Mouse (Mus musculus): ENCODE data around the gene Slc22a23.

DNA sequence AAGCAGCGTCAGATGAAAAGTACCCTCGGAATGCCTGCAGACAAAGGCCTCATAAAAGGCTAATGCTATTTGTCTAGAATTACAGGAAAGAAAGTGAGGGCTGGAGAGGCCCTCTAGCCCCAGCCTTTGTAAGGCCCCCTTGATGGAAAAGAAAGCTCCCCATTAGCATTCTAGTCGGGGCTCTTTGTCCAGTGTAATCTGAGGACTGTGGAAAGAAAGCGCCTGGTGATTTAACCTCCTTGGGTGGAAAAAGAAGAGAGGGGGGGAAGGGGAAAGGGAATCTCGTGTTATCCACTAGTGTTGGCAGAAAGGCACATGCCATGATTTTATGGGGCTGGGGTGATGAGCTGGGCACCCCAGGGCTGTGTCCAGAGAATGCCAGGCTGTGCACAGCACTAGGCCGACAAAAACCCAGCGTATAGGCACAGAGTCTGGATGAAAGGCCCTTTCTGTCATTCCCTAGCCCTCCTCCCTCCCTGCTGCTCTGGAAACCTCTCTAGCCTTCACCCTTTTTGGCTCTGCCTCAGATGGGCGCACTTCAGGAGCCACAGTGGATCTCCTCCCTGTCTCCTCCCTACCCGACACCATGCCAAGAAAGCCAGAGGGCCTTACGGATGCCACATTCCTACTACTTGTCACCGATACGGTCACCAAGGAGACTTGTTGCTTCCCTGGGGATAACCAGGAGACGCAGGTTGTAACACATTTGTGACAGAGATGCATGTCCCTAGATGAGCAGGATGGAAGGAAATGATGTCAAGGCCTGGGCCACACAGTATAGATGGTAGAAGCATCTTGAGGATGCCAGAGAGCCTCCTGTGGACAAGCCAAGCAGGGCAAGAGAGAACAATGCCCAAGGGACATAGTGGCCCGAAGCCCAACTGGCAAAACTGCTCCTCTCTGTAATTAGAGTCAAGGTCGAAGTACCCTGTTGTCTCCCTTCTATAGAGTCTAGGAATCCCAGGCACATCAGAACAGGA, 95.8 kb downstream of the Slc22a23 start:
- TF ChIP-seq CTCF (IDR thresholded peaks at IDR 0.05; ENCODE audit: insufficient read depth, low read depth, low read length) (no peak), POLR2A (IDR thresholded peaks at IDR 0.05; ENCODE audit: insufficient read depth, low read depth, low read length) (no peak)
